Mouse (Mus musculus) 416B (cell line): ENCODE results near the gene Mov10.
A peak's percentile ranks its signal among the peaks of the same experiment; 100 is the strongest.
"Not testable (repeated sequence)": the region's sequence is repeated elsewhere in the genome, so short reads cannot be mapped to it uniquely, and the experiment has no call there.

Experiments
- DNase-seq: peaks from one replicate; pipeline ENCODE4 v3.0.0; 2011; ENCODE audit warnings: low read depth

Gene Mov10

DNA sequence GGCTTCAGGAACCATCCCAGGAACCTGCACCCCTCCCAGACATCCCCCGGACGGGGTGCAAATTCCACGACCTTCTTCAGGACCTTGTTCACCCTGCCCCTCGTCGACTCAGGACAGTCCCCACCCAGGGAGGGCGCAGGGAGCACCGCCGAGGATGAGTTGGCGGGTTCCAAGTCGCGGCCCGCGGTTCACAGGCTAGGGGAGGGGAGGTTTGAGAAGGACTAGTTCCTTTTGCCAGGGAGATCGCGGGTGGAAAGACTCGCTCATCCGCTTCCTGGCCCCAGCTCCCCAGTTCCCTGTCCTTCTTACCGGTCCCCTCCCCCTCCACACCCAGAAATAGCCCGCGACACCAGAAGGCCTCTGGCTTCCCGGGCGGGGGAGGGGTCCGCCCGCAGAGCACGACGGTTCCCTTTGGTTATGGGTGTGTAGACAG is 36.9 kb downstream of the Mov10 start, which contains the start of gene Fam19a3:
Fam19a3 (minus strand) TSS at position 370 of the 433 bp plus-strand sequence.
- no peak for DNase-seq

DNA sequence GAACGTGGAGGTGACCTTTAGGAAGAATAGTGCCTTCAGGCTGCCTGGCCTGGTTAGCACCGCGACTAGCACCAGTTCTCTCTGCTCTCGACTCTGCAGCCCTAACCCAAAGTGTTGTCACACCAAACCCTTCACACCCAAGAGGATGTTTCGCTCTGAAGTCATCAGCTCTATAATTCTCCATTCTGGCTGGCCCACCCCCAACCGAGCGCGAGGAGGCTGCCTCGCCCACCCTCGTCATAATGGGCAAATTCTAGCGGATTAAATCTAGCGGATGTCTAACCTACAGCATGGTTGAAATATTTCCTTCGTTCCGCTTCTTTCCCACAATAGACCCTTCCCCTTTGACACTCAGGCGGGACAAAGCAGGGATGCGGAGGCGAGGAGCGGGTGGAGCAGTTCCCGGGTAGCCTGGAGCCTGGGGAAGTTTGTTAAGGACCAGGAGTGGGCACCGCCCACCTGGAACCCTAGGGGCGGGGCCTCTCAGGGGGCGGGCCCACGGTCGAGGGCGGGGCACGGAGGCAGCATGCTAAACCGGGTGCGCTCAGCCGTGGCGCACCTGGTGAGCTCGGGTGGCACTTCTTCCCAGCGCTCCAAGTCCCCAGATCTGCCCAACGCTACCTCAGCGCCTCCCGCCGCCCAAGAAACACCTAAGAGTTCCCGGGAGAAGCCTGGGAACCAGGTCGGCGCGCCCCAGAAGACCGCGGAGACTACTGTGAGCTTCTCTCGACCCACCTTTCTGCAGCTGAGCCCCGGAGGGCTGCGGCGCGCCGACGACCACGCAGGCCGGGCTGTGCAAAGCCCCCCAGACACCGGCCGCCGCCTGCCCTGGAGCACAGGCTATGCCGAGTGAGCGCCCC is 37.6 kb downstream of the Mov10 start, which contains the start of gene Ppm1j:
Ppm1j (plus strand) TSS at position 496 of the 860 bp plus-strand sequence.
- no peak for DNase-seq

DNA sequence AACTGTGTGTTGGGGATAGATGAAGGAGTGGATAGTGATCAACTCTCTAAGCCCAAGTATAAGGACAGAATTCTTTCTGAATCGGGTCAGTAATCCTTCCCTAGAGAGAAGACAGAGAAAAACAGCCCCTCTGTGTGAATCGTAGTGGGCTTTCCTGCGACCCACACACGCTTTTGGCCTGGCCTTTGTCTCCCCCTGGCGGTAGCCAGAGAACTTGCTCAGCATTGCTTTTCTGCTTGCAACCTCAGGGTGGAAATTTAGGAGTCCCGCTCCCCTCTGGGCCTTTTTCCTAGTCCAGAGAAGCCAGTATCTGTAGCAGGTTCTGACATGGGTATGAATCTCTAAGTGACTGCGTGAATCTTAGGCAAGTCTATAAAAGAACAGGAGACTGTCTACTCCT is 38.4 kb downstream of the Mov10 start:
- peak; percentile 72 for DNase-seq

DNA sequence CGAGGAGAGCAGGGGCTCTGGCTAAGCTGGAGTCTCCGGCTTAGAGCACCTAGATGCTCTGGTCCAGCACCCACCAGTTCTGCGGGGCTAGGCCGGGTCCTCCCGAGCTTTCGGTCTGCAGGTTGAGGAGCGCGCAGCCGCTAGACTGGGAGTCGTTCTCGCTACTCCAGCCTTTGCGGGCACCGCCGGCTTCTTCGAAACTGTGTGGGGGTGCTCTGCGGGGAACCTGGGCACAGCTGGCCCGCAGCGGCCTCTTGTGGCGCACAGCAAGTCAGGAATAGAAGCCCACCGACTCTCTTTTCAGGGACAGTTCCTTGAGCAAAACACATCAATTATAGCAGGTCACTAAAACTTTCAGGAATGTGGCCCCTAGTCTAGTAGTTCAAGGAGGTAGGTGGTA is 41.0 kb downstream of the Mov10 start:
- DNase-seq = no peak

DNA sequence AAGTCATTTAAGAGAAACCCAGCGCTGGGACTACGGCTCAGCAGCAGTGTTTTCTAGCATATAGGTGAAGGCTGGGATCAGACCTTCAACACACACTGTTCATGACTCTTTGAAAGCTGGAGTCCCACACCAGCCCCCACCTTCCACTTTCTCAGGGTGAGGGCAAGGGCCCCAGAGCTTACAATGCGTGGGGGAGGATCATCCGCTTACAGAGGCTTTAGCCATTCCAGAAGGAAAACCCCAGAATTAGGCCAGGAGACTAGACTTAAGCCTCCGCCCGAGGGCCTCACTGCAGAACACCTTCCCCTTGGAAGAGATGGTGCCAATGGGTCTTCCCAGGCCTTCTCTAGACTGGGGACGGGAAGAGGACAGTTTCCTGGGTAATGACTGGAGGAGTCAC is 45.1 kb downstream of the Mov10 start:
- DNase-seq = no peak

DNA sequence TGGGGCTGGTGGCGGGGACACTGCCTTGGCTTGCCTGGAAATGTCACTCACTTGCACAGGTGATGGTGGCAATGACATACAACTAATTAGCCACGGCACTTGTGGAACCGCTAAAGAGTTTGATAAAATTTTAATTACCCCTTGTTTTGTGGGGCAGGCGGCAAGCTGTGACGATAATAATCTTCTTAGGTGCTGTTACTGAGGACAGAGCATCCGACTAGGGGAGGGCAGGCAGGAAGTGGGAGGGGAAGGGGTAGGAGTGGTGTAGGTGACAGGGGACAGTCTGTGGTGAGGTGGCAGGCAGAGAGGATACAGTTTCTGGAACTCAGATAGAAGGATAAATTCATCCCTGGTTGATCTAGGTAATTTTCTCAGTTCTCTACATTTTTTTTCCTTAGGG is 46.9 kb downstream of the Mov10 start:
- DNase-seq = no peak

DNA sequence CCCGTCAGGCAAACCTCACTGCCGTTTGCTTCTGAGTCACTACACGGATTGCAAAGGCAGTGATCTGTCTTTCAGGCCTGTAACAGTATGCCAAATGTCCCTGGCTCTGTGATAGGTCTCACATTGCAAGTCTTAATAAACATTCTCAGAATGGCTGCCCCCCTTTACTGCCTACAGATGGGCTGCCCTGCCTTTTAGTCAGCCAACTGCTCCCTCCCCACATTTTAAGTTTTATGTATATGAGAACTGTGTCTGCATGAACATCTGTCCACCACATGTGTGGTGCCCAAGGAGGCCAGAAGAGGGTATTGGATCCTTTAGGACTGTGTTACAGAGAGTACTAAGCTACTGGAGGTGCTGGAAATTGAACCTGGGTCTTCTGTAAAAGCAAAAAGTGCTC is 47.4 kb downstream of the Mov10 start:
- no peak for DNase-seq

DNA sequence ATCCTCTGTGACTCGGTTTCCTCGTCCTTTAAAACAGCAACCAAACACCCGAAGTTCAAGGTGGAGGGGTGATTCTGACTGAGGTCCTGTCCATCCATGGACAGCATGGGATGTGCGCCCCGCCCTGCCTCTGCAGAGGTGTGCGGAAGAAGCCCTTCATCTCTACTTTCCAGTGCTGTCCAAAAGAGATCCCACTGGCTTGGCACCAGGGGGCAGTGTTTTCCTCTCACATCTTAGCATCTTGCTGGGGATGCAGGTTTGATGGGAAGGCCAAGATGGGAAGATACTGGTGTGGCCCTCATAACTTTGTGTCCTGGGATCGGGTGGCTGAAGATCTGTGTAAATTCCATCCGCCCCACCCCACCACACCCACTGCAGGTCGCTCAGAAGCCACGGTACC is 48.3 kb downstream of the Mov10 start:
- peak; percentile 67 for DNase-seq

DNA sequence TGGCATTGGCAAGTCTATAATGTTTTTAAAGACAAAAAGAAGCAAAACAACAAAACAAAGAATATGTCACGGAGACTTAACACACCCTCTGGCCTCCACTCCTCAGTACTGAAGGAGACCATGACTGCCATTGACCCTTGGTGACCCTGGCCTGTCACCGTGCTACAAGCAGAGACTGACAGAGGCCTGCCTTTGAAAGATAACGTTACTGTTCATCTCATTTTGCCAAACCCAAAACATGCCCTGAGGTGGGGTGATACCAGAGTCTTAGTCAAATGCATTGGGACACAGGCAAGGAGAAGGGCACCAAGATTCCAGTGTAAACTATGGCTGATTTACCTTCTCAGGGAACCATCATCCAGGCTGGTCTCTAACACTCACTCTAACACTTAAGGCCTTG is 49.2 kb downstream of the Mov10 start:
- no peak for DNase-seq

DNA sequence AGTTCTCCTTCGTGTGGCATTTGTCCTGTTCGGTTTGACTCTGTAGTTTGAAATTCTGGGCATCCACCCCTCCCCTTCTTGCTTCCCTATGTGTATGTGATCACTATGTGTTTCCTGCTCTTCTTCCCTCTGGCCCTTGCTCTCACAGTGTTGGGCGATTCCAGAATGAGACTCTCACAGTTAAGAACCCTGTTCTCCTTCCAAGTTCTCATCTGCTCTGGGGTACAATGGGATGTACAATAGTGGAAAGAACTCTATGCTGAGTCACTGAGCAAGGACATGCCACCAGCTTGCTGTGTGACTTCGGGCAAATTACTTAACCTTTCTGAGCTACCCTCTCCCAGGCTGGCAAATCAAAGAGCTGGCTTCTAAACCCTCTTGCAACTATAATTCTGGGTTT is 50.6 kb downstream of the Mov10 start:
- DNase-seq = no peak

DNA sequence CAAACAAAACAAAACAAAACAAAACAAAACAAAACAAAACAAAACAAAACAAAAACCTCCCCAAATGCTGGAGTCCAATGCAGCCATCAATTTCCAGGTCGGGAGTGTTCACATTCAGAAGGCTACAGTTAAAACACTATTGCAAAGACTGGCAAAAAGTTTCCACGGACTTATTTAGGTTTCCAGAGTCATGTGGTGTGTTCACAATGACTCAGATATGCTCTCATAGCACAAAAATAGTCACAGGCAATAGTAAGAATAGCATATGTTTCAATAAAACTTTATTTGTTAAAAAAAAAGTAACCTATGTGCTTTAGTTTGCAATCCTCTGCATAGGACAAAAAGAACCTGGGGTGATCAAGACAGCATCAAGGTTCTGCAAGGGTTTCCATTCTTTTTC is 51.2 kb downstream of the Mov10 start:
- peak; percentile 47 for DNase-seq

DNA sequence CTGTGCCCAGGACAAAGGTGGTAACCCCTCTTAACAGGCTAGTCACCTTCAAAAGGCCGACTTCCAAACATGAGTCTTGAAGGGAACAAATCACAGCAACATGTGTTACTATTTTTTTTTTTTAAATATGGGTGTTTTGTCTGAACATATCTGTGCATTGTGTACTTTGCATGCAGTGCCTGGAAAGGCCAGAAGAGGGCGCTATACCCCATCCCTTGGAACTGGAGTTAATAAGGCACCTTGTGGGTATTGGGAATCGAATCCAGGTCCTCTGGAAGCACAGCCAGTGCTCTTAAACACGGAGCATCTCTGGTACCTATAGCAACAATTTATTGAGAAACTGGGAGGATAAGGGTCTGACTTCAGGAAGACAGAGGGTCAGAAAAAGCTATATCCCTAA is 53.3 kb downstream of the Mov10 start:
- DNase-seq = peak; percentile 64

DNA sequence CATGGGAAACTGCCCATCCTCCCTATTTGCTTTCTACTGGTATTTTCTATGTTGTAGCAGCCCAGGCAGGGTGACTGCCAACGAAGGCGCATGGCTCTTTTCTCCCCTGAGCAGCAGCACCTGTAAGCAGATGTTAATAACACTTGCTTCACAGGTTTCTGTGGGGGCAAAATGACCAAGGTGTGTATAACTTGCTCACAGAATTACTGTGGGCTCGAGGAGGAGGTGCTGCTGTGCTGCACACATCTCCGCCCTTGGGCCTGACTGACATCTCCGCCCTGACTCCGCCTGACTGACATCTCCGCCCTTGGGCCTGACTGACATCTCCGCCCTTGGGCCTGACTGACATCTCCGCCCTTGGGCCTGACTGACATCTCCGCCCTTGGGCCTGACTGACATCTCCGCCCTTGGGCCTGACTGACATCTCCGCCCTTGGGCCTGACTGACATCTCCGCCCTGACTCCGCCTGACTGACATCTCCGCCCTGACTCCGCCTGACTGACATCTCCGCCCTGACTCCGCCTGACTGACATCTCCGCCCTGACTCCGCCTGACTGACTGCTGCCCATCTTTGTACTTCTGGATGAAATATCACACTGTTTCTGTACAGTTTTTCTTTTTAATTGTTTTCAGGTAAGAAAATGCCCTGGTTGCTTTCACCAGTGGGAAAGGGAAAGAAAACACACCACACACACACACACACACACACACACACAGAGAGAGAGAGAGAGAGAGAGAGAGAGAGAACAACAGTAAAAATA is 56.1 kb downstream of the Mov10 start:
- DNase-seq = peak; percentile 59

DNA sequence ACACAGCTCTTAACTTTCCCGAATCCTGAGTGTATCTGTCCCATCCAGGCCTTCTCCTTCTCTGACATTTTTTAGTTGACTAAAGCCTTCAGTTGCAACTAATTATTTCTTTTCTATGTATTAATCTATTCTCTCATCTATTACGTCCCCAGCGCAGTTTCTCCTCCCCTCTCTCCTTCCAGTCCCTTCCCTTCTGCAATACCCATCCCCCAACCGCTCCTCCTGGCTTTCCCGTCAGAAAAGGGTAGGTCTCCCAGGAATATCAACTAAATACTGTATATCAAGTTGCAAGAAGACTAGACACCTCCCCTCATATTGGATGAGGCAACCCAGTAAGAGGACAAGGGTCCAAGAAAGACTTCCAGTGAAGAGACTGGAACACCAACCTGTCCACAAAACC is 59.5 kb downstream of the Mov10 start:
- no peak for DNase-seq

DNA sequence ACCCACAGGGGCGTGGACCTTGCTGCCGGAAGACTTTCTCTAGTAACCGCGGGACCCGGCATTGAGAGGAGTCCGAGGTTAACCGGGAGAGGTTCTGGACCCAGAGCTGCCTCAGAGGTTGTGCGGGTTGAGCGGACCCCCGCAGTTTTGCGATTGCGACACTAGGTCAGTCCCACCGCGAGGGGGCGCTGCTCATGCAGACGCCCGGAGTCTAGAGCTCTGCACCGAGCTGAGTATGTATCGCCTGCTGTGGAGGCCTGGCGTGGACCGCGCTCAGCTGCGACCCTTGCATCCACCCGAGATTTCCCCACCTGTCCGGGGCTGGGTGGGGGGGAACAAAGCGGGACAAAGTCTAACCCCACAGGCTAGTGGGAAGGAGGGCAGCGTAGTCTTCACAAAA is 60.0 kb downstream of the Mov10 start:
- DNase-seq = no peak

DNA sequence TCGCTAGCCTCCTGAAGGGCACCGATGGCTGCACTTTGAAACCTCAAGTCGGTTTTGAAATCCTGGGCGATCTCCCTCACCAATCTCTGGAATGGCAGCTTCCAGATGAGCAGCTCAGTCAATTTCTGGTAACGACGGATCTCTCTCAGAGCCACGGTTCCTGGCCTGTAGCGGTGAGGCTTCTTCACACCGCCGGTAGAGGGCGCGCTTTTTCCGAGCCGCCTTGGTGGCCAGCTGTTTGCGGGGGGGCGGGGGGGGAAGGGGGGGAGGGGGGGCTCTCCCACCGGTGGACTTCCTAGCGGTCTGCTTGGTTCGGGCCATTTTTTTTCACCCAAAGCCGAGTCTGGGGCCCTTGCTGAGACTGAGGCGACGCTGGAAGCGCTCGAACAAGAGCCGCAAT is 65.5 kb downstream of the Mov10 start:
- not testable (repeated sequence) for DNase-seq
